Mouse (Mus musculus) ES-E14 (cell line): ENCODE measurements around the gene Saxo2.

Experiments used
- CHD2 ChIP-seq: IDR thresholded peaks from 2 replicates; pipeline ENCODE4 v1.6.1; 2014; ENCODE audit warnings: mild to moderate bottlenecking, low read depth, low read length, inconsistent platforms
- HCFC1 ChIP-seq: IDR thresholded peaks from 2 replicates; pipeline ENCODE4 v1.6.1; 2012; ENCODE audit warnings: low read length, inconsistent platforms, borderline replicate concordance; ENCODE audit not compliant: insufficient read depth
- MAFK ChIP-seq: IDR thresholded peaks from 2 replicates; pipeline ENCODE4 v1.6.1; 2014; ENCODE audit warnings: mild to moderate bottlenecking, low read depth, low read length, inconsistent platforms; ENCODE audit not compliant: insufficient read depth
- ZC3H11A ChIP-seq: IDR thresholded peaks from 2 replicates; pipeline ENCODE4 v1.6.1; 2012; ENCODE audit warnings: low read depth, mild to moderate bottlenecking, inconsistent platforms, low read length, borderline replicate concordance
- ZNF384 ChIP-seq: IDR thresholded peaks from 2 replicates; pipeline ENCODE4 v1.6.1; 2012; ENCODE audit warnings: low read depth, low read length, inconsistent platforms

DNA sequence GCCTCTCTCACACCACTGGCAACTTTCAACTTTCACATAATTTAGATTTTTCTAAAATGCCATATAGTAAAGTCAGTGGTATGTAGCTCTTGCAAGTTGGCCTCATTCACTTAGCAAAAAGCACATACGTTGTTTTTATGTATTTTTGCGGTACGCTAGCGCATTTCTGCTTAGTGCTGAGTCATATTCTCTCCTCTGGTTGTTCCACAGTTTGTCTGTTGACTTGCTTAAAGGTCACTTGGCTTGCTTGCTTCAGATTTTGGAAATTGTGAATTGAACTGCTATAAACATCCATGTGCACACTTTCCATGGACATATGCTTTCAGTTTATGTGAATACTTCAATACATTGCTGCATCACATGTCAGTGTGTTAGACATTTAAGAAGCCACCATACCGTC lies 31.6 kb upstream of the Saxo2 start:
- TF ChIP-seq CHD2 (no peak), ZC3H11A (no peak), ZNF384 (no peak), MAFK (no peak), HCFC1 (no peak)
